Mouse (Mus musculus) bone marrow, adult 2 months (tissue): ENCODE results near the gene Olfr314. TPM values are rescaled to one million over a fixed set of nuclear protein-coding genes. Genes with fewer than 3 reads are reported as not detected.
A peak's percentile ranks its signal among the peaks of the same experiment; 100 is the strongest.
"Not testable (repeated sequence)": the region's sequence is repeated elsewhere in the genome, so short reads cannot be mapped to it uniquely, and the experiment has no call there.

Experiments
- H3K27ac ChIP-seq: fragments of 200-500 bp; 2 replicates; pipeline ENCODE4 v1.5.1; 2012; ENCODE audit warnings: low read depth, mild to moderate bottlenecking, control low read depth, inconsistent platforms, low read length; ENCODE audit not compliant: control insufficient read depth, poor library complexity, insufficient read depth
- H3K4me1 ChIP-seq: fragments of 200-500 bp; 2 replicates; pipeline ENCODE4 v1.6.1; 2011; ENCODE audit warnings: low read length; ENCODE audit not compliant: control insufficient read depth, insufficient read depth
- H3K4me3 ChIP-seq: fragments of 200-500 bp; replicated peaks from 2 replicates; pipeline ENCODE3; 2011; ENCODE audit warnings: mild to moderate bottlenecking, low read depth, low read length, control low read depth; ENCODE audit not compliant: control insufficient read depth
- CTCF ChIP-seq: fragments of 200-500 bp; IDR thresholded peaks from 2 replicates; pipeline ENCODE4 v1.5.1; 2011; ENCODE audit warnings: low read length, control low read depth; ENCODE audit not compliant: control insufficient read depth, insufficient read depth
- POLR2A ChIP-seq: fragments of 200-500 bp; IDR thresholded peaks from 2 replicates; pipeline ENCODE4 v1.6.1; 2011; ENCODE audit warnings: low read depth, mild to moderate bottlenecking, control low read depth, low read length, borderline replicate concordance; ENCODE audit not compliant: control insufficient read depth
- WGBS: fragments of 180-500 bp; shearing (Covaris S2); methylation state at CpG from one replicate; pipeline ENCODE4 v1.1.7; 2018; 5-methylcytosine and 5-hydroxymethylcytosine counted together
- polyA plus RNA-seq: library from polyadenylated mRNA; stranded (reverse); fragments of >200 nt; gene quantifications from 2 replicates; pipeline ENCODE4 v1.2.4, GENCODE M21; 2011; ENCODE audit warnings: low replicate concordance; ENCODE audit not compliant: missing spikeins, insufficient read depth, insufficient read length

Olfr314 gene
- polyA plus RNA-seq, 1 experiment = not detected

- TF ChIP-seq CTCF = no peak
- TF ChIP-seq POLR2A = no peak
- 92% methylated on average over 2 of the region's 2 CpGs for WGBS
- Histone ChIP-seq H3K4me3 (no peak overlapping the region), H3K4me1 (no peaks in the 10 kb centered on the region), H3K27ac (no peak overlapping the region; the same call in 1 of the 2 replicates)
Measured at GRCm38 (mm10) chr11:58804393-58804792, 21.6 kb downstream of the Olfr314 start.

GRCm38 (mm10) chr11:58812001-58812400 lies 29.2 kb downstream of the Olfr314 start:
- Histone ChIP-seq H3K4me3 (no peak overlapping the region), H3K4me1 (no peaks in the 10 kb centered on the region), H3K27ac (no peak overlapping the region)
- no peak for TF ChIP-seq POLR2A
- TF ChIP-seq CTCF = peak; percentile 33; the same call in 1 of the 2 replicates
- WGBS = 5% methylated on average over 1 of the region's 1 CpGs

- not testable (repeated sequence) for H3K27ac ChIP-seq, H3K4me1 ChIP-seq, H3K4me3 ChIP-seq
- 33% methylated on average over 1 of the region's 1 CpGs for WGBS
Measured at GRCm38 (mm10) chr11:58814700-58815099, 31.9 kb downstream of the Olfr314 start, which contains the start of gene Olfr313. Olfr313 (plus strand) TSS chr11:58815000.

- 70% methylated on average over 1 of the region's 1 CpGs for WGBS
- no peaks in the 10 kb centered on the region for H3K4me1 ChIP-seq
- H3K27ac ChIP-seq = no peak overlapping the region
- TF ChIP-seq POLR2A = no peak
- TF ChIP-seq CTCF = no peak
- H3K4me3 ChIP-seq = no peak overlapping the region
Measured at GRCm38 (mm10) chr11:58815676-58816075, 32.9 kb downstream of the Olfr314 start.

GRCm38 (mm10) chr11:58828937-58829336 lies 46.2 kb downstream of the Olfr314 start, which contains the start of gene Olfr312:
Olfr312 (plus strand) TSS chr11:58829237.
- not testable (repeated sequence) for H3K4me3 ChIP-seq, H3K27ac ChIP-seq, H3K4me1 ChIP-seq

- no peak for TF ChIP-seq POLR2A
- TF ChIP-seq CTCF = no peak
- H3K4me1 ChIP-seq = no peaks in the 10 kb centered on the region
- 35% methylated on average over 3 of the region's 3 CpGs for WGBS
- no peak overlapping the region for H3K27ac ChIP-seq
- no peak overlapping the region for H3K4me3 ChIP-seq
Measured at GRCm38 (mm10) chr11:58829764-58830163, 47.0 kb downstream of the Olfr314 start.

- H3K27ac ChIP-seq, H3K4me1 ChIP-seq: not testable (repeated sequence)
- 68% methylated on average over 3 of the region's 3 CpGs for WGBS
Measured at GRCm38 (mm10) chr11:58832541-58832940, 49.8 kb downstream of the Olfr314 start.

More at GRCm38 (mm10) chr11:58832541-58832940, 49.8 kb downstream of the Olfr314 start:
- H3K4me3 ChIP-seq = not testable (repeated sequence)

Other genes starting within 250 kb of the Olfr314 start
- not detected in 2 replicates for gene Olfr330, start 248.1 kb upstream of the Olfr314 start, polyA plus RNA-seq
- not detected in 2 replicates for gene Olfr329-ps, start 236.5 kb upstream of the Olfr314 start, polyA plus RNA-seq
- not detected in 2 replicates for gene Olfr328, start 227.3 kb upstream of the Olfr314 start, polyA plus RNA-seq
- gene Olfr224, start 212.4 kb upstream of the Olfr314 start, polyA plus RNA-seq = not detected in 2 replicates
- not detected in 2 replicates for gene Olfr325, start 205.2 kb upstream of the Olfr314 start, polyA plus RNA-seq
- not detected in 2 replicates for gene Olfr324, start 187.8 kb upstream of the Olfr314 start, polyA plus RNA-seq
- gene 2210407C18Rik, start 166.9 kb upstream of the Olfr314 start, polyA plus RNA-seq = not detected in 2 replicates
- gene Olfr323, start 152.5 kb upstream of the Olfr314 start, polyA plus RNA-seq = not detected in 2 replicates
- 24.8 and 27.5 TPM in 2 replicates for gene Trim58, start 142.5 kb upstream of the Olfr314 start, polyA plus RNA-seq
- gene Olfr322, start 124.2 kb upstream of the Olfr314 start, polyA plus RNA-seq = 0.77 TPM in 1 of 2 replicates, not detected in the other
- gene Olfr320, start 101.9 kb upstream of the Olfr314 start, polyA plus RNA-seq = not detected in 2 replicates
- not detected in 2 replicates for gene Olfr319, start 83.8 kb upstream of the Olfr314 start, polyA plus RNA-seq
- gene Olfr318, start 58.9 kb upstream of the Olfr314 start, polyA plus RNA-seq = not detected in 2 replicates
- not detected in 2 replicates for gene Olfr317, start 43.7 kb upstream of the Olfr314 start, polyA plus RNA-seq
- gene Olfr316, start 30.2 kb upstream of the Olfr314 start, polyA plus RNA-seq = not detected in 2 replicates
- gene Olfr315, start 9.8 kb upstream of the Olfr314 start, polyA plus RNA-seq = not detected in 2 replicates
- not detected in 2 replicates for gene Fam183b, start 19.0 kb downstream of the Olfr314 start, polyA plus RNA-seq
- not detected in 2 replicates for gene Olfr313, start 32.0 kb downstream of the Olfr314 start, polyA plus RNA-seq
- not detected in 2 replicates for gene Olfr312, start 46.3 kb downstream of the Olfr314 start, polyA plus RNA-seq
- gene Olfr311, start 56.3 kb downstream of the Olfr314 start, polyA plus RNA-seq = not detected in 2 replicates
- gene Gm12258, start 64.2 kb downstream of the Olfr314 start, polyA plus RNA-seq = 1.4 and 1.6 TPM in 2 replicates
- 1.3 and 5.5 TPM in 2 replicates for gene 2810021J22Rik, start 84.3 kb downstream of the Olfr314 start, polyA plus RNA-seq
- gene Zfp39, start 121.3 kb downstream of the Olfr314 start, polyA plus RNA-seq = 8.4 and 10.2 TPM in 2 replicates
- gene Btnl10, start 135.0 kb downstream of the Olfr314 start, polyA plus RNA-seq = 65.1 and 93.5 TPM in 2 replicates
- 108 and 135 TPM in 2 replicates for gene Rnf187, start 156.0 kb downstream of the Olfr314 start, polyA plus RNA-seq
- 18.8 and 22.9 TPM in 2 replicates for gene Hist3h2ba, start 166.0 kb downstream of the Olfr314 start, polyA plus RNA-seq
- 22.9 and 25.6 TPM in 2 replicates for gene Hist3h2a, start 171.7 kb downstream of the Olfr314 start, polyA plus RNA-seq
- gene Trim17, start 171.7 kb downstream of the Olfr314 start, polyA plus RNA-seq = 0.29 TPM in 1 of 2 replicates, not detected in the other
- gene Trim11, start 195.1 kb downstream of the Olfr314 start, polyA plus RNA-seq = 37.2 and 67.8 TPM in 2 replicates